Mouse (Mus musculus) heart, adult 11 months (tissue): Measurements from ENCODE around the gene Lenep.

Experiments
- DNase-seq: peaks from one replicate; pipeline ENCODE4 v3.0.0; 2022

The Lenep gene

DNA sequence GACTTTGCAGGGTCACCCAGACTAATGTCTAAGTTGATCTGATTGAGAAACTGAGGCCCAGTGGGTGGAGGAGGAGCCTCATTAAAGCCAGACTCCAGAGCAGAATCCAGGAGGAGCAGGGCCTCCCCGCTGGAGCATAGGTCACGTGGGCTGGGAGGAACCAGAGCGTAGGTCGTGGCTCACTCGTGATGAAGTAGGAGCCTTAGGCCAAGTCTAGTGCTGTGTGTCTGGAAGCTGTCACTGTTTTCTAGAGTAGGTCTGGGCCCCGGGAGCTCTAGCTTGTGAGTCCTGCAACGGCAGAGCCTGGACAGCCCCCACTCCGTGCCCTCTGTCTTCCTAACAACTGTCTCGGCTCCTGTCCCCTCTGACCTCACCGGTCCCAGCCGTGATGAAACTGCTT, 35.3 kb downstream of the Lenep start:
- DNase-seq = peak; percentile 88

DNA sequence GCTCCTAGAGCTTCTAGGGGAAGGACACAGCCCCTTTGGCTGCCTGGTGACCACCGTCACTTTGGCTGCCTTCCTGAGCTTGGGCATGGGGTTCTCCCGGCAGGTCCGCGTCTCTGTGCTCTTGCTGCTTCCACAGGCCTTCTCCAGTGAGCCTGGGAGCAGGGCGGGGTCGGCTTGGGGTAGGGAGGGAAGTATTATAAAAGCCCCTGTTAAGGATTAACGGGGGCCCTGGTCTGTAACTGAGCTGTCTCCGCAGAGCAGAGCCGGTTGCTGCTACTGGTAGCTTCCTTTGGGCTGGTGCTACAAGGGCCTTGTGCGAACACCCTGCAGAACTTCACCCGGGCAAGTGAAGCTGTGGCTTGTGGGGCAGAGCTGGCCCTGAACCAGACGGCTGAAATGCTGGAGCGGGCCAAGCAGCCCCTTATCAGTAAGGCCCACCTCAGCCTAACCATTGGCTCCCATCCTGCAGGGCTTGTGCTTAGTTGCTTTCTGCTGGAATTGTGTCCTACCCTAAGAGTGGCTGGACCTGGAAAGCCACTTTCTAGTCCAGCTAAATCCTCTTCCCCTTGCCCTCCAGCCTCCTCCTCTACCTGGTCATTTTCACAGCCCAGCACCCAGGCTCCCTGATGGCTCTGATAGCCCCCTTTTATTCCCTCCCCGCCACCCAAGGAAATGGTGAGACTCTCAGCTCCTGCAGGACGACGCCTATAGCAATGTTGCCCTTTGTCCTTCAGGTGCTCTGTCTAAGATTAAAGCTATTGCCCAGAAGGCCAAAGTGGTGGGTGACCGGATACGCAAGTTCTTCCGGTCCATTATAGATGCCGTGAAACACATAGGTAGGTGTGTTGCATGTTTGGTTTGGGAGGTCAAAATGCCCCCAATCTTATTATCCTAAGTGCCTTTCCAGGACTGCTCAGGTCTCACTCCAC, 36.8 kb downstream of the Lenep start:
- peak; percentile 89 for DNase-seq

DNA sequence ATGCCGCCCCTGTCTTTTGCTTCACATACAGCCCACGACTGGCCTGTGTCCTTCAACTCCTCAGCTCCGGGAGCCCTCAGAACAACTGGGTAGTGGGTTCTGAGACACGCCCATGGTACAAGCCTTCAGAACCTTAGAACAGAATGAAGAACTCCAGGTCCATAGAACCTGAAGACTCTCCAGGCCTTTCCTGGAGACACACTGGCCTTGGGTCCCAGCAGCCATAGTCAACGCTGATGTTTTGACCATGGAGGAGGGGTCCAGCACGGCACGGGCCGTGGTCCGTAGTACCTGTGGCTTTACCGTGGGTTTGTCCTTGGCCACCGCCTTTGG, 37.5 kb downstream of the Lenep start, which contains the start of gene Dcst1:
Gene Dcst1 (minus strand): TSS at position 101 of the 333 bp plus-strand sequence.
- peak; percentile 89 for DNase-seq

DNA sequence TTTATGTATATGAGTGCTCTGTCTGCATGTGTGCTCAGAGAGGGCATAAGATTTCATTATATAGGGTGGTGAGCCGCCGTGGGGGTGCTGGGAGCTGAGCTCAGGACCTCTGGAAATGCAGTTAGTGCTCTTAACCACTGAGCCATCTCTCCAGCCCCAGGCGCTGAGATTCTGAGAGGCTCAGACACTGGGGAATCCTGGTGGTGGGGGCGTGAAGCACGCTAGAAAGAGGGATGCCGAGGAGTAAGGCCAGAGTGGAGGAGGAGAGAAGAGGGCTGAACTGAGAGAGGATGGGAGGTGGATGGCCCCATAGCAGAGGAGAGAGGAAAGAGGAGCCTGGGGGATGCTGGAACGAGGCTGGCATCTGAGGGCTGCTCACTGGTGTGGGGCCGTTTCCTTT, 38.0 kb downstream of the Lenep start:
- DNase-seq = no peak

DNA sequence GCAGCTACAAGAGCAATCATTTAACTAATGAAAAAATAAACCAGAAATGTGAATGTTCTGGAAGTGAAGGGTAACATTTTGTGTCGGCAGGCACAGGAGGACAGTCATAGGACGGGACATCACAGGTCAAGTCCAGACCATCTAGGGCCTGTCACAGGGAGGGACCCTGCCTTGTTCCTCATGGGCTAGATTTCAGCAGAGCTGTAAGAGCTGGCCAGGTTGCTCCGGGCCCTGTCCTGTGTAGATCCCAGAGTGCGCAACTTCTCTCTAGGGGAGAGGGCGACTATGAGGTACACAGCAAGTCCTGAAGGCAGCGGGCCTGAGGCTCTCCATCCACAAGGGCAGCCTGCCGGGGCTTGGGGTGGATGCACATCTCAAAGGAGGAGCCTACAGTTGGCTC, 40.9 kb downstream of the Lenep start, which contains the start of gene Dcst2:
Gene Dcst2 (plus strand): TSS at position 301 of the 400 bp plus-strand sequence.
- DNase-seq = no peak

GRCm38 (mm10) chr3:89360237-89360636, 42.4 kb downstream of the Lenep start:
- DNase-seq = peak; percentile 89

DNA sequence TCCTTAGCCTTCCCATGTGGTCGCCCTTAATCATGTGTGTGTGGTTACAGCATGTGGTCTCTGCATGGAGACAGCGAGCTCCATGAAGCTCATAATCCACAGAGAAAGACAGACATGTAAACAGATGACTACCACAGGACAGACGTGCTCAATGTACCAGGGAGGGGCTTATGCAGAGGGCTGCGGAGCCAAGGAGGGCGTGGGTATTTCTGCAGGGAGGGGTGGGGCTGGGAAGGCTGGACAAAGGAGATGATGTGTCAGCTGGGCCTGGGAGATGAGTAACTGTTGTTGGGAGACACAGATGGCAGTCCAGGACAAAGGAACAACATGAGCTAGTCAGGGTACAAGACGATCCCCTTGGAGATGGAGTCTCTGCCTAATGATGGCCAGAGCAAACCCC, 43.0 kb downstream of the Lenep start:
- DNase-seq = peak; percentile 89

GRCm38 (mm10) chr3:89356029-89356428, 46.6 kb downstream of the Lenep start:
- no peak for DNase-seq

GRCm38 (mm10) chr3:89355512-89355902, 47.1 kb downstream of the Lenep start:
- no peak for DNase-seq

- peak; percentile 98 for DNase-seq
Observed at GRCm38 (mm10) chr3:89354816-89355511, 47.6 kb downstream of the Lenep start.

- no peak for DNase-seq
Observed at GRCm38 (mm10) chr3:89351271-89351670, 51.3 kb downstream of the Lenep start.
